In the genomic region with DNA sequence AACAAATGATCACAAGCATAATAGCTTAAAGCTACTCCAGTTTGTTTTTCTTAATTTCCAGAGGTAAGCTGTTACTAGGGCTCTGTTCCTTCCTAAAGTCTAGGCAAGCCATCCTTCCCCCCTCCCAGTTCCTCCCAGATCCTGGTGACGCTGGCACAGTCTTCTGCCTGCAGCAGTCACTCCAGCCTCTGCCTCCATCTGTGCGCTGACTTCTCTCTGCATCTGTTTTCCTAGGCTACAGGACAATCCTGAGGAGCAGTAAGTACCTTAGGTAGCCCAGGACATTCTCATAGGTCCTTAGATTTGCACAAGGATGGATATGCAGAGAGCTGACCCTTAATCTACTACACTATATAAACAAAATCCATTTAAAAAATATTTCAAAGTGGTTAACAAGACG, we compare ENCODE assay signal across 16 mouse cellular contexts.
DNase-seq lines count a peak whose midpoint lies in the region; ATAC-seq and TF ChIP-seq lines count a peak whose summit lies in the region.
"Had no signal": no experiment of that assay in that cellular context is flagged by ENCODE, and none has a peak within 500 bp of the region (broad histone marks: within the 10 kb centered on the region; RNA-seq: fewer than 3 reads in every experiment).

No protein-coding gene starts in this region.

- DNase-seq in kidney, adult 2 months: peak; percentile 17
- DNase-seq in kidney, adult 11 months: no peak
- DNase-seq in layer of hippocampus, adult 9-10 months (ENCODE audit: low spot score): peak; percentile 20
- DNase-seq in right cerebral cortex, postnatal 36 days (ENCODE audit: low spot score in 2 of 2): peak; percentile 41 to 58
- no peak for DNase-seq in gastrocnemius, postnatal 10 days
- DNase-seq: adrenal gland, adult 2 months; thymus, postnatal 36 days had no signal

- H3K27me3 ChIP-seq in kidney, adult 2 months (replicated peaks; ENCODE audit: control insufficient read depth, insufficient read depth, low read length): no peaks in the 10 kb centered on the region
- no peaks in the 10 kb centered on the region for H3K27me3 ChIP-seq in midbrain, embryonic 16.5 days (ENCODE audit: control insufficient read depth, insufficient read depth, low read depth, low read length)
- no peaks in the 10 kb centered on the region for H3K27me3 ChIP-seq in midbrain, embryonic 13.5 days
- H3K27me3 ChIP-seq: hindbrain, embryonic 15.5 days; liver, embryonic 15.5 days; Patski had no signal

- H3K27ac ChIP-seq in kidney, adult 2 months (ENCODE audit: insufficient read depth, low read depth, low read length): peak overlapping the region; percentile 58
- peak overlapping the region; percentile 15; the same call in 1 of the 2 replicates for H3K27ac ChIP-seq in midbrain, embryonic 16.5 days (ENCODE audit: low read length)
- H3K27ac ChIP-seq in midbrain, embryonic 13.5 days: no peak overlapping the region
- H3K27ac ChIP-seq: heart, embryonic 10.5 days; limb, embryonic 10.5 days; liver, embryonic 15.5 days had no signal

- no peaks in the 10 kb centered on the region for H3K9me3 ChIP-seq in midbrain, embryonic 16.5 days (replicated peaks; ENCODE audit: control insufficient read depth, low read length, poor library complexity, severe bottlenecking)
- H3K9me3 ChIP-seq in midbrain, embryonic 13.5 days: no peaks in the 10 kb centered on the region
- H3K9me3 ChIP-seq: heart, embryonic 10.5 days; hindbrain, embryonic 15.5 days; limb, embryonic 10.5 days; liver, embryonic 15.5 days had no signal

- TF ChIP-seq CTCF in kidney, adult 2 months (conservative IDR thresholded peaks at IDR 0.05; ENCODE audit: insufficient read depth, insufficient read length, low read depth, low read length): no peak

- ATAC-seq in midbrain, embryonic 16.5 days: no peak
- no peak for ATAC-seq in midbrain, embryonic 13.5 days
- ATAC-seq: CD4-positive, CD25-positive, alpha-beta regulatory T cell, adult 4 months; Patski had no signal

- no peaks in the 10 kb centered on the region for H3K36me3 ChIP-seq in kidney, adult 2 months (ENCODE audit: control insufficient read depth, insufficient read depth, low read length)
- no peaks in the 10 kb centered on the region for H3K36me3 ChIP-seq in midbrain, embryonic 16.5 days (ENCODE audit: control insufficient read depth, insufficient read depth, low read length)
- H3K36me3 ChIP-seq in midbrain, embryonic 13.5 days: no peaks in the 10 kb centered on the region
- H3K36me3 ChIP-seq: liver, embryonic 15.5 days had no signal

- no peak overlapping the region for H3K4me2 ChIP-seq in midbrain, embryonic 16.5 days (ENCODE audit: low read length)
- no peak overlapping the region for H3K4me2 ChIP-seq in midbrain, embryonic 13.5 days (replicated peaks)
- H3K4me2 ChIP-seq: hindbrain, embryonic 15.5 days; liver, embryonic 15.5 days had no signal

- no peak overlapping the region for H3K9ac ChIP-seq in midbrain, embryonic 16.5 days (ENCODE audit: low read depth, low read length)
- H3K9ac ChIP-seq in midbrain, embryonic 13.5 days (replicated peaks): no peak overlapping the region
- H3K9ac ChIP-seq: hindbrain, embryonic 15.5 days; liver, embryonic 15.5 days had no signal

- peaks cover 2% of the 10 kb centered on the region; the same call in 1 of the 2 replicates for H3K4me1 ChIP-seq in kidney, adult 2 months (ENCODE audit: control insufficient read depth, insufficient read depth, low read length)
- peaks cover 4% of the 10 kb centered on the region; the same call in 1 of the 2 replicates for H3K4me1 ChIP-seq in midbrain, embryonic 16.5 days (ENCODE audit: control insufficient read depth, insufficient read depth, low read length)
- H3K4me1 ChIP-seq in midbrain, embryonic 13.5 days (replicated peaks): no peaks in the 10 kb centered on the region; the same call in 1 of the 2 replicates
- H3K4me1 ChIP-seq: liver, embryonic 15.5 days had no signal

- WGBS in kidney, adult 2 months: 54% methylated on average over 3 of the region's 3 CpGs
- 66% methylated on average over 3 of the region's 3 CpGs for WGBS in midbrain, embryonic 16.5 days
- WGBS in midbrain, embryonic 13.5 days: 66% methylated on average over 3 of the region's 3 CpGs

- TF ChIP-seq POLR2A in kidney, adult 2 months (IDR thresholded peaks at IDR 0.05; ENCODE audit: low read depth, low read length): no peak

- no peak overlapping the region for H3K4me3 ChIP-seq in kidney, adult 2 months (ENCODE audit: insufficient read depth, low read depth, low read length)
- H3K4me3 ChIP-seq in midbrain, embryonic 16.5 days (ENCODE audit: low read depth, low read length): no peak overlapping the region
- no peak overlapping the region for H3K4me3 ChIP-seq in midbrain, embryonic 13.5 days (replicated peaks)
- H3K4me3 ChIP-seq: heart, embryonic 10.5 days; hindbrain, embryonic 15.5 days; limb, embryonic 10.5 days; liver, embryonic 15.5 days; megakaryocyte, embryonic 14.5 days had no signal

Comparison
In these comparisons a context has a peak if more than half of its experiments do, and no peak if none do; other contexts are left out.
1. DNase-seq: peak in kidney, adult 2 months (single experiment), layer of hippocampus, adult 9-10 months (single experiment) and right cerebral cortex, postnatal 36 days (2 of 2); none in kidney, adult 11 months (single experiment) and gastrocnemius, postnatal 10 days (single experiment).